Mouse (Mus musculus) adrenal gland, postnatal 25 days (tissue): ENCODE results near the gene Cylc1. TPM values are rescaled to one million over a fixed set of nuclear protein-coding genes. Genes with fewer than 3 reads are reported as not detected.

ENCODE experiments used
- DNase-seq: peaks from one replicate; pipeline ENCODE4 v3.0.0; 2021; ENCODE audit warnings: mixed read lengths
- long read RNA-seq: library from polyadenylated mRNA; stranded (forward); transcript quantifications from one replicate; pipeline ENCODE4 v2.0.0, GENCODE M21; 2021
- total RNA-seq: library from RNA; stranded (reverse); gene quantifications from 2 replicates; pipeline ENCODE4 v1.2.3, GENCODE M21; 2021

The Cylc1 gene
- not detected in 2 replicates for total RNA-seq
- long read RNA-seq = 0 reads

DNA sequence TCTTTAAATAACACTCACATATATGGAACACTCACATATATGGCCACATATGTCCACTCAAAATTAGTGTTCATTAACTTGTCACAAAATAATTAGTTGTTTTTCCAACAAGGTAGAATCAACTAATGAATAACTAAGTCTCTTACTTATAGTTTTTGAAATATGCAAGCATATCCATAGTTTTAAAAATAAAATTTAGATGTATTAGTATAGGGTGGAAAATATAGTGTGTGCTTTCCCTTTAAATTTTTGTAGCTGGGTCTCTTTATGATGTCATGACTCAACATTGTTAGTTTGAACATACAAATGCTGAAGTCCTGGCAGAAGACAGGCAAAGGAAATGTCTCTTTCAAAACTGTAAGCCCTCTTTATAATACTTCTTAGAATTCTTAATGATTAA lies at the start of gene Cylc1:
Gene Cylc1 (plus strand): TSS at position 301 of the 400 bp plus-strand sequence.
- no peak for DNase-seq

GRCm38 (mm10) chrX:111078680-111079079 lies 31.5 kb upstream of the Cylc1 start:
- no peak for DNase-seq

DNA sequence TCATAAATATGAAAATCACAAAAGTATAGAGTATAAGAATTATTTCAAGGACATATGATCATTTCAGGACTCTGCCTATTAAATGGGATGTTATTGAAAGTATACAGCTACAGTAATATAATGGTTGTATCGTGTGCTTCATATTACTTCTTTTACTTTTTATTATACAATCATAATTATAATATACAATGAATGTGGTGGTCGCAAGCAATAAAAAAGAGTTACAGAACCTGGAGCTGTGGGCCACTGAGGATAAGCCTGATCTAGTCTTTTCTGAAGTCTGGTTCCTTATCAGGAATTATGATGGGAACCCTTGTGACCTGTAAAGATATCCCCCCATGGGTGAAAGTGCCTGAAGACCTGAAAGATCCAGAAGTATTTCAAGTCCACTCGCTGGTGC lies 57.8 kb downstream of the Cylc1 start, which contains the start of gene Gm10112:
Gene Gm10112 (plus strand): TSS at position 301 of the 400 bp plus-strand sequence.
- DNase-seq = no peak

Other genes starting within 250 kb of the Cylc1 start
- gene Gm10112, start 57.9 kb downstream of the Cylc1 start, total RNA-seq = not detected in 2 replicates